Mouse (Mus musculus): ENCODE data around the gene Ncor1.

DNA sequence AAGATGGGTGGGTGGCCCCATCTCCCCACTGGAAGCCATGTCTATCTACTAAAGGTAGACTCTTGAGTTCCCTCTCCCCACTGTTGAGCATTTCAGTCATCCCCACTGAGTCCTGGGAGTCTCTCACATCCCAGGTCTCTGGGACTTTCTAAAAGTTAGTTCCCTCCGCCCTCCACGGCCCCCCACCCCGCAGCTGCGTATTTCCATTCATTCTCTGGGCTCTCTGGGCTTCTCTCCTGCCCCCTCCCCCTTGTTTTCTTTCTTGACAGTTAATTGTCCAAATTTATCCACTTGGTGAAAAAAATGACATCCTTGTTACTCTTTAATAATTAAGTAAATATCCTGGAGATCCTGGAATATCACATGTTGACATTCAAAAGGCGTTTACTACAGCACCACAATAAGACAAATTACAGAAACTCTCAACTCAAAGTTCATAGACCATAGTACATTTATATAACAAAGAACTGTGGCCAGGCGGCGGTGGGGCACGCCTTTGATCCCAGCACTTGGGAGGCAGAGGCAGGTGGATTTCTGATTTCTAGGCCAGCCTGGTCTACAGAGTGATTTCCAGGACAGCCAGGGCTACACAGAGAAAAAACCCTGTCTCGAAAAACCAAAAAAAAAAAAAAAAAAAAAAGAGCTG lies 17.5 kb downstream of the Ncor1 start:
- TF ChIP-seq CTCF (IDR thresholded peaks at IDR 0.05; ENCODE audit: low read depth, low read length) (no peak), POLR2A (IDR thresholded peaks at IDR 0.05; ENCODE audit: borderline replicate concordance, low read depth, low read length) (no peak)
